Mouse (Mus musculus) erythroblast, adult 5-6 weeks (primary cell): Measurements from ENCODE around the gene Arhgap44. TPM values are rescaled to one million over a fixed set of nuclear protein-coding genes. Genes with fewer than 3 reads are reported as not detected.

Experiments used
- ATAC-seq: replicated peaks from 2 replicates; pipeline ENCODE4 v1.8.0; 2016; ENCODE audit warnings: moderate number of reproducible peaks, mild to moderate bottlenecking, moderate TSS enrichment, inconsistent platforms; ENCODE audit not compliant: poor library complexity, low FRiP score, severe bottlenecking
- total RNA-seq, 2 experiments: library from RNA; stranded (forward) in 1 of 2; stranded (reverse) in 1 of 2; fragments of 150-400 nt in 1 of 2; fragments of 200-764, 138-1000 nt in 1 of 2; gene quantifications; 2 replicates each; pipeline versions ENCODE4 v1.2.3 to v1.2.4; 2015 to 2017; ENCODE audit warnings: low replicate concordance in 2 of 2

Arhgap44 gene
- total RNA-seq, 2 experiments from 2014 or later: not detected

GRCm38 (mm10) chr11:65139030-65139429 lies 23.7 kb downstream of the Arhgap44 start:
- ATAC-seq: no peak

GRCm38 (mm10) chr11:65137145-65137652 lies 25.6 kb downstream of the Arhgap44 start:
- no peak for ATAC-seq

- ATAC-seq: no peak
Measured at GRCm38 (mm10) chr11:65135251-65135739, 27.5 kb downstream of the Arhgap44 start.

GRCm38 (mm10) chr11:65133661-65134060 lies 29.1 kb downstream of the Arhgap44 start:
- ATAC-seq: no peak

GRCm38 (mm10) chr11:65129110-65129509 lies 33.7 kb downstream of the Arhgap44 start:
- ATAC-seq: no peak

GRCm38 (mm10) chr11:65128666-65129065 lies 34.1 kb downstream of the Arhgap44 start:
- ATAC-seq: no peak

- ATAC-seq: no peak
Measured at GRCm38 (mm10) chr11:65126566-65126965, 36.2 kb downstream of the Arhgap44 start.

GRCm38 (mm10) chr11:65124913-65125418 lies 37.8 kb downstream of the Arhgap44 start:
- ATAC-seq: no peak

GRCm38 (mm10) chr11:65120276-65120675 lies 42.5 kb downstream of the Arhgap44 start:
- ATAC-seq: no peak

GRCm38 (mm10) chr11:65115811-65116210 lies 47.0 kb downstream of the Arhgap44 start:
- no peak for ATAC-seq

- no peak for ATAC-seq
Measured at GRCm38 (mm10) chr11:65112086-65112485, 50.7 kb downstream of the Arhgap44 start.

- ATAC-seq: no peak
Measured at GRCm38 (mm10) chr11:65111651-65112050, 51.1 kb downstream of the Arhgap44 start.

GRCm38 (mm10) chr11:65110058-65110457 lies 52.7 kb downstream of the Arhgap44 start:
- no peak for ATAC-seq

GRCm38 (mm10) chr11:65107734-65108171 lies 55.0 kb downstream of the Arhgap44 start:
- no peak for ATAC-seq

- ATAC-seq: no peak
Measured at GRCm38 (mm10) chr11:65107151-65107550, 55.6 kb downstream of the Arhgap44 start.

- ATAC-seq: no peak
Measured at GRCm38 (mm10) chr11:65104076-65104475, 58.7 kb downstream of the Arhgap44 start.

GRCm38 (mm10) chr11:65101206-65101605 lies 61.6 kb downstream of the Arhgap44 start:
- ATAC-seq: no peak

GRCm38 (mm10) chr11:65100031-65100430 lies 62.7 kb downstream of the Arhgap44 start:
- no peak for ATAC-seq

GRCm38 (mm10) chr11:65097526-65098070 lies 65.2 kb downstream of the Arhgap44 start:
- no peak for ATAC-seq

GRCm38 (mm10) chr11:65096866-65097265 lies 65.9 kb downstream of the Arhgap44 start:
- ATAC-seq: no peak

- ATAC-seq: no peak
Measured at GRCm38 (mm10) chr11:65092851-65093250, 69.9 kb downstream of the Arhgap44 start.

- ATAC-seq: no peak
Measured at GRCm38 (mm10) chr11:65090386-65090785, 72.4 kb downstream of the Arhgap44 start.
